Mouse (Mus musculus) inflammation-experienced regulatory T-cells, adult 6 months (primary cell): ENCODE measurements around the gene Map3k7. TPM values are rescaled to one million over a fixed set of nuclear protein-coding genes. Genes with fewer than 3 reads are reported as not detected.

Experiments used
- ATAC-seq: one replicate; pipeline ENCODE4 v1.8.0; 2017
- polyA plus RNA-seq, 3 experiments: library from polyadenylated mRNA; unstranded; fragments of 100-300 nt; shearing (Covaris generic); gene quantifications; one replicate each; pipeline ENCODE4 v1.2.1; 2017

Gene Map3k7
- 10 to 100 TPM in 1 of 3 experiments, 1 to 10 TPM in 2; 6.6 to 11.5 (median 7.8) TPM for polyA plus RNA-seq

GRCm38 (mm10) chr4:31963354-31964193 lies at the start of gene Map3k7:
Gene Map3k7 (plus strand): TSS chr4:31964097.
- peak; percentile 80 for ATAC-seq

DNA sequence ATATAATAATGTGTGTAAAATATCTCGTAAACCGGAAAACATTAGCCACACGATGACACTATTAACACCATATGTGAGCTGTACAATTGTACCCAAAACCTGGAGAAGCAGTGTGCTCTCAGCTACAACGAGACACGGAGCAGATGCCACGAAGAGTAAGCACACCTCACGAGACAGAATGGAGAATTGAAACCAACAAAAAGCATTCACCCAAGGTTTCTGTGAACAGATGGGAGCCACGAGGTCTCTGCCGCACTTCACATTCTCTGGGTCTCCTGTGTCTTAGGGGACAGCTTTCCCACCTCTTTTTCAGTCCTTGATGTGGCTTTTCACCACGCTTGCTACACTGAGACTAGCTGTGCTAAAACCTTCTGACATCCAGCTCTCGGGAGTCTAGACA lies 48.8 kb upstream of the Map3k7 start:
- no peak for ATAC-seq

DNA sequence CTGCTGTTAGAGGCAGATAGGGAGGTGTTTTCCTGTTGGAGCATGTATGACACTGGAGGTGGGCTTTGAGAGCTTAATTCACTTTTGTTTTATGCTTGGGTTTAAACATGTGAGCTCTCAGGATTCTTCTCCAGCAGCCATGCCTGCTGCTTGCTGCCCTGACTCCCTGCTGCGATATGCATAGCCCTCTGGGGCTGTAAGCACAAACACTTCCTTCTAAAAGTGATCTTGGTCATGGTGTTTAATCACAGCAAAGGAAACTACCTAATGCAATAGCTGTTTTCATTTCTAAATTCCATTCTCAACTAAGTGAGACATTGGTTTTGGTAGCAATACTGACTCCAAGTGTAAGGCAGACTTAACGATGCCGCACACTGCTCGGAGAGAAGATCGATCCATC lies 45.2 kb upstream of the Map3k7 start:
- no peak for ATAC-seq

DNA sequence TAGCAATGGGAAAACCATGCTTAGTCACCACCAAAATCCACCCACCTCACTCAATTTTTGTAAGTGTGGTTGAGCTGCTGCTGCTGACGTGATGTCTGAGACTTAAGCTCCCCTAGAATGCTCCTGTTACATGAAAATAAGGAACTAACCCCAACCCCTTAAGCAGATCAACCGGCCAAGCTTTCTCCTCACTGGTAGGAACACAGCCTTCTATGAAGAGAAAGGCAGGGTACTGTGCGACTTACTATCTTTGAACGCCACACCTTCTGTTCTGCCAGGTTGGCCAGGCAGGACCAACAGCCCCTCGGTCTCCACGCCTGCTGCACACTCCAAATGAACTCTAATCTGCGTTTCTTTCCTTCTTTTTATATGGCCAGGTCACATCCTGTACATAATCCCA lies 41.7 kb upstream of the Map3k7 start:
- no peak for ATAC-seq

GRCm38 (mm10) chr4:31923437-31923836 lies 40.5 kb upstream of the Map3k7 start:
- ATAC-seq, result no peak

DNA sequence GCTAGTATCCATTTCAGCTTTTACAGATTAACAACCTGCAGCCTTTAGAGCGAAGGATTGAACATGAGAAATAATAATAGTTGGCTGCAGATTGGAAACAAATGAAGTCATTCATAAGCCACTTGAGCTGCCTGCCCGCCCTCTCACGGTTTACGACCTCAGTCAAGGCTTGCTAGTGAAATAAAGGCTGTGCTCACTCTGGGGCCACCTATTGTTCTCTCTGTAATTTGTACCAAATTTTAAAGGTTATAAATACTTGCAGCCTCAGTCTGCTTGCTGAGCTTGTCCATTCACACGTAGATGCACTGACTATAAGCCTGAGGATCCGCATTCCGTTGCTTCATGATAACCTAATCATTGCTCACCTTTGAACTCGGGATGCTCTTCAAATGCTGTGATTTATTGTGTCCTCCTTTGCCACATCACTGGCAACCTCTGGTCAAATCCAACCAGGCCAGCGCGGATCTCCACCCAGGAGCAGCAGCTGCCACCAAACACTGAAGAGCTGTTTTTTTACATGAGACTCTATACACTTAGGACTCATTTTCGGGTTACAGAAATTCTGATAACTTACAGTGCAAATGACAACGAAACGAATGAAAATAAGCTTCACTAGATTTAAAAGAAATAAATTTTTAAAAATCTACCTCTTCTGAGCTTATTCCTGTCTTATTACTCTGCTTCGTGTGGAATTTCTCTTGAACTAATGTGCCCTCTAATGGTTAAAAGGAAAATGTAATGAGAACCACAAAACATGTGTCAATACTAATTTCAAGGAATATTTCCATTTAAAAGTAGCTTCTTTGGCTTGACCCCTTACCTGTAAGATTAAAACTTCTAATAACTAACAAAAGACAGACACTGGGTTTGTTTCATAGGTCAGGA lies 39.4 kb upstream of the Map3k7 start:
- no peak for ATAC-seq

- ATAC-seq, result no peak
These were observed 30.7 kb upstream of the Map3k7 start for GRCm38 (mm10) chr4:31933171-31933570.

GRCm38 (mm10) chr4:31935831-31936306 lies 28.0 kb upstream of the Map3k7 start:
- no peak for ATAC-seq

DNA sequence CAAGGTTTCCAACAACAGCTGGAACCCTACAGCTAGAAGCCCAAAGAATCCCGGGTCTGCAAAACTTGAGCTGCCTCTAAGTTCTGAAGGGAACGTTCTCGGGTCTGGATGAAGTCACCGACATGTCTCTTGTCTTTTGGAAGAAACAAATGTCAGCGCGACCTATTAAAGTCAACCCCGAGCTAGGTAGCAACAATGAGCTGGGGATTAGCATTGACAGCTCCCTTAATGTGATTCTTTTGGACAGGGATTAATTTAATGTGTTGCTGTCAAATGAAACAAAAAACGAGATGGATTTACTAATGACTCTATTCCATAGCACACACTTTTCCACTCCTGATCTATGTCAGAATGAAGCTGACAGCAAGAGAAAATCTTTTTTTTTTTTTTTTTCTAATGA lies 27.5 kb upstream of the Map3k7 start:
- ATAC-seq, result no peak

- no peak for ATAC-seq
These were observed 27.0 kb upstream of the Map3k7 start for GRCm38 (mm10) chr4:31936911-31937375.

GRCm38 (mm10) chr4:31937376-31938281 lies 26.3 kb upstream of the Map3k7 start:
- no peak for ATAC-seq

GRCm38 (mm10) chr4:31938416-31939106 lies 25.3 kb upstream of the Map3k7 start:
- peak; percentile 50 for ATAC-seq

- no peak for ATAC-seq
These were observed 22.3 kb upstream of the Map3k7 start for GRCm38 (mm10) chr4:31941616-31942015.

- no peak for ATAC-seq
These were observed 20.9 kb upstream of the Map3k7 start for GRCm38 (mm10) chr4:31943045-31943444.

GRCm38 (mm10) chr4:31964194-31964875 lies 438 bp downstream of the Map3k7 start:
- ATAC-seq, result peak; percentile 37

GRCm38 (mm10) chr4:31965208-31965607 lies 1.3 kb downstream of the Map3k7 start:
- ATAC-seq, result no peak

- no peak for ATAC-seq
These were observed 7.5 kb downstream of the Map3k7 start for GRCm38 (mm10) chr4:31971437-31971836.

GRCm38 (mm10) chr4:31972181-31972580 lies 8.3 kb downstream of the Map3k7 start:
- peak; percentile 69 for ATAC-seq

- no peak for ATAC-seq
These were observed 11.5 kb downstream of the Map3k7 start for GRCm38 (mm10) chr4:31975260-31975950.

DNA sequence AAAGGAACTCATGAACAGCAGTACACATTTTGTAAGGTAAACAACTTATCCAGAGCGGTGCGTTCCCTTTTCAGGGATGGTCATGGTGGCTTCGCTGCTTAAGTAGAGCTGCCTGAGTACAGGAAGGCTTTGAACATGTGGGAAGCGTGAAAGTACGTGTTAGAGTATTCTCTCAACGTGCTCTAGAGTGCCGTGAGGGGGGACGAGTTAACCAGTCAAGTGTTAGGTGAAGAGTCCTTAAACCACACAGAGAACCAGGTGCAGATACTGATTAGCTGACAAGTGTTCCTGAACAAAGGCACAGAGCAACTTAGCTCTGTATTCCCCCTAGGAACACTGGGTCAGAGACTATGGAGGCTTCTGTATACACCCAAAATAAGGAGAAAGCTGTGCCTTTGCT lies 18.0 kb downstream of the Map3k7 start:
- no peak for ATAC-seq
